Mouse (Mus musculus) embryonic facial prominence, embryonic 11.5 days (tissue): ENCODE results near the gene Lamtor4. TPM values are rescaled to one million over a fixed set of nuclear protein-coding genes. Genes with fewer than 3 reads are reported as not detected.
"Not testable (repeated sequence)": the region's sequence is repeated elsewhere in the genome, so short reads cannot be mapped to it uniquely, and the experiment has no call there.

Experiments
- ATAC-seq: fragments of 200-750 bp; cut with Nextera tagmentation; replicated peaks from 2 replicates; pipeline ENCODE4 v1.8.0; 2017; ENCODE audit warnings: low read depth; ENCODE audit not compliant: insufficient number of reproducible peaks, low FRiP score, low TSS enrichment
- DNase-seq: peaks from one replicate; pipeline ENCODE4 v3.0.0-alpha.2; 2015; ENCODE audit warnings: low spot score
- H3K27ac ChIP-seq: fragments of 300-500 bp; sonication (generic); replicated peaks from 2 replicates; pipeline ENCODE4 v1.5.1; 2014; ENCODE audit warnings: mild to moderate bottlenecking, low read depth, low read length, control low read depth
- H3K27me3 ChIP-seq: fragments of 300-500 bp; sonication (generic); 2 replicates; pipeline ENCODE4 v1.6.1; 2014; ENCODE audit warnings: mild to moderate bottlenecking, low read length, moderate library complexity, mixed read lengths; ENCODE audit not compliant: control insufficient read depth, insufficient read depth
- H3K36me3 ChIP-seq: fragments of 300-500 bp; sonication (generic); replicated peaks from 2 replicates; pipeline ENCODE4 v1.6.1; 2014; ENCODE audit warnings: low read depth, mild to moderate bottlenecking, low read length, moderate library complexity, mixed read lengths; ENCODE audit not compliant: control insufficient read depth, insufficient read depth
- H3K4me1 ChIP-seq: fragments of 300-500 bp; sonication (generic); 2 replicates; pipeline ENCODE4 v1.6.1; 2014; ENCODE audit warnings: low read length, mixed read lengths; ENCODE audit not compliant: control insufficient read depth, insufficient read depth
- H3K4me2 ChIP-seq: fragments of 300-500 bp; sonication (generic); 2 replicates; pipeline ENCODE4 v1.6.1; 2014; ENCODE audit warnings: low read depth, mild to moderate bottlenecking, control low read depth, low read length, moderate library complexity
- H3K4me3 ChIP-seq: fragments of 300-500 bp; sonication (generic); 2 replicates; pipeline ENCODE4 v1.5.1; 2014; ENCODE audit warnings: low read depth, low read length, control low read depth
- H3K9ac ChIP-seq: fragments of 300-500 bp; sonication (generic); replicated peaks from 2 replicates; pipeline ENCODE4 v1.6.1; 2014; ENCODE audit warnings: mild to moderate bottlenecking, control low read depth, low read length
- H3K9me3 ChIP-seq: fragments of 300-500 bp; sonication (generic); replicated peaks from 2 replicates; pipeline ENCODE4 v1.6.1; 2016; ENCODE audit warnings: mild to moderate bottlenecking, low read length, inconsistent platforms, mixed read lengths; ENCODE audit not compliant: control insufficient read depth
- WGBS: fragments of 180-500 bp; shearing (Covaris S2); extraction: QIAGEN DNeasy Blood & Tissue Kit; methylation state at CpG from one replicate; pipeline ENCODE4 v1.1.7; 2014; 5-methylcytosine and 5-hydroxymethylcytosine counted together
- polyA plus RNA-seq: library from polyadenylated mRNA; unstranded; fragments of >200 nt; fragmentation: Nextera tagmentation; extraction: Ambion mirVana; gene quantifications from 2 replicates; pipeline ENCODE4 v1.2.1, GENCODE M21; 2014

Gene Lamtor4
- polyA plus RNA-seq, result 36.8 and 42.9 TPM in 2 replicates

DNA sequence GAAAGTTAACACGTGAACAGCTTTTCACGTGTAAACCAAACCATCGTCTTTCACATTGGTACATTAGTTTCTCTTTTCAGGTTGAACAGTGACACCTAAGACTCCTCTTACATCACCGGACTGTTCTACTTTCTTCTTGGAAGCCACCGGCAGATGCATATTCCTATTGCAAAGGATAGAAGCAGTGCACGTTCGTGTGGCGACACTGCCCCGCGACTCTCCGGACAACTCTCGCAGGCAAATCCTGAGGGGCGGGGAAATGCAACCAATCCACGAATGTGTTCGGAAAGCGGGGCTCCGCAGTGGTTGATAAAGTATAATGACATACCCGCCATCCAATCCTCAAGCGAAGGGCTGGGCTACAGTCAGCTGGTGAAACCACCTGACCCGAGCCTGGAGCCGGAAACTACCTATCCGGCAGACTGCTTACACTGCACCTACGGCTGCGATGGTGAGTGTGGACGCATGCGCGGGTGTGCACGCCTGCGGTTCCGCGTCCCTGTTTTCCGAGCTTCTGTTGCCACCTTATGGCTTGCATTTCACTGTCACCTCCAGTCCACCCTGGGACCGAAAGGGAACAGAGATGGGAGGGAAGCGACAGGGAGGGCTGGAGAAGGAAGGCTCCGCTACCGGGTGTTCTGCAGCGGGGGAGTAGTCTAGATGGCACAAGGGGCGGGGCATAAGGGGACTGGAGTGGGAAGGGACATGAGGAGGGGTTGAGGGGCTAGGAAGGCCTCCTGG is at the start of gene Lamtor4:
Gene Lamtor4, plus strand, starts transcription at position 130 of the 741 bp plus-strand sequence.
- no peaks in the 10 kb centered on the region for H3K9me3 ChIP-seq
- under 1% methylated on average over 38 of the region's 38 CpGs for WGBS

DNA sequence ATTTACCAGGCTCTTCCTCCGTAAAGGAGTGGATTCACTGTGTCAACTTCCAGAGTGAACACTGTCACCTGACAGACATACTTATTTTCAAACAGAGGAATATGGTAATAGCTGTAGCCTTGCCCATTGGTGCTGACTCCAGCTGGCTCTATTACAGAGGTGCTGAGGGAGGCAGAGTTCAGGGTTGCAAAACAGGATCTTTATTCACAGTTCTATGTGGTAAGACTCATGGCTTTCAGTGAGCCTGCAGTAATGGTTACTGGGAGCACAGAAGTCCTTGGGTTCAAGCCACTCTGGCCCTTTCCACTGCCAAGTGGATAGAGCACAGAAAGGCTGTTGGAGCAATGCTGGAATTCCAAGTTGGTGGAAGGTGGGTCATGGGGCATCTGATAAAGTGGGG is 48.0 kb upstream of the Lamtor4 start:
- Histone ChIP-seq H3K27ac (no peak overlapping the region), H3K4me1 (no peaks in the 10 kb centered on the region), H3K9ac (no peak overlapping the region), H3K4me3 (no peak overlapping the region), H3K4me2 (no peak overlapping the region), H3K9me3 (no peaks in the 10 kb centered on the region), H3K36me3 (no peaks in the 10 kb centered on the region), H3K27me3 (no peaks in the 10 kb centered on the region)
- DNase-seq (no peak), ATAC-seq (no peak)
- 82% methylated on average over 1 of the region's 1 CpGs for WGBS

More for the DNA sequence above, at the start of gene Lamtor4:
- Histone ChIP-seq H3K4me3 (peak within 1 kb of the TSS; percentile 64), H3K27me3 (no peaks in the 10 kb centered on the region), H3K4me1 (no peaks in the 10 kb centered on the region), H3K27ac (no peak within 1 kb of the TSS), H3K9ac (peak within 1 kb of the TSS; percentile 55), H3K36me3 (peaks cover 4% of the 10 kb centered on the region), H3K4me2 (peak within 1 kb of the TSS; percentile 72)
- DNase-seq, result peak; percentile 96
- ATAC-seq, result peak; percentile 100

DNA sequence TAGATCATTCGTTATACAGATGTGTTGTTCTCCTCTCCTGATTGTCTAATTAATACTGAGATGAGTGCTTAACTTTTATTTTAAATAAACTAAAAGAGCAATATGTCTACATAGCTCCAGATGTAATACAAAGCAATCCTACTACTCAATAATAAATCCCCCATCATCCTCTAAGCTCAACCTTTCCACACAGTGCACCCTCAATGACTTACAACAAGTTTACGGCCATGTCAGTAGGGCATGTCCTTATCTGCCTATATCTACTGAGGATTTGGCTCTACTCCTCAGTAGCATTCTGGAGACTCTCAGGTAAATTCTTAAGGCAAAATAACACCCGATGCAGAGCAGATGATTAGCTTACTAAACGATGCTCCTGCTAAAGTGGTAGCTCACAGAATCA is 47.4 kb upstream of the Lamtor4 start:
- no peaks in the 10 kb centered on the region for H3K36me3 ChIP-seq
- no peaks in the 10 kb centered on the region for H3K4me1 ChIP-seq
- no peaks in the 10 kb centered on the region for H3K27me3 ChIP-seq
- H3K4me3 ChIP-seq, result no peak overlapping the region
- WGBS, result 85% methylated on average over 4 of the region's 4 CpGs
- no peaks in the 10 kb centered on the region for H3K9me3 ChIP-seq
- no peak overlapping the region for H3K9ac ChIP-seq
- H3K27ac ChIP-seq, result no peak overlapping the region
- H3K4me2 ChIP-seq, result no peak overlapping the region
- ATAC-seq (no peak), DNase-seq (no peak)

DNA sequence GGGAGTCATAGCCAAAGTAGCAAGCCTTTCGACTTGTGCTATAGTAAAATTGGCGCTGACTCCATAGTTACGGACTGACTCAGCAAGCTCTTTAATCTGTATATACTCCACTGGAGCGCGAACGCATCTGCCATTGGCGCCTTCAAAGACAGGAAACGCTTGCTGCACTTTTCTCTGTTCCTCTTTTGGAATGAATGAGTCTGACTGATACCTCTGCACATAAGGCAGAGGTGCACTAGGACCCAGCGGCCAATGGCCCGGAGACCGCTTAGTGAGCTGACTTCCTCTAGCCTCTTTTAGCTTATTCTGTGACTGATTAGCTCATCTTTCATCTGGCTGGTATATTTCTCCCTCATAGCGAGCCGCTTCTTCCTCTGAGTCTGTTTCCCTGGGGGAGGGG is 38.6 kb upstream of the Lamtor4 start:
- 93% methylated on average over 13 of the region's 13 CpGs for WGBS
- H3K9ac ChIP-seq, H3K4me2 ChIP-seq, H3K4me3 ChIP-seq, H3K27me3 ChIP-seq, ATAC-seq, H3K9me3 ChIP-seq, H3K4me1 ChIP-seq, H3K36me3 ChIP-seq, DNase-seq, H3K27ac ChIP-seq: not testable (repeated sequence)

DNA sequence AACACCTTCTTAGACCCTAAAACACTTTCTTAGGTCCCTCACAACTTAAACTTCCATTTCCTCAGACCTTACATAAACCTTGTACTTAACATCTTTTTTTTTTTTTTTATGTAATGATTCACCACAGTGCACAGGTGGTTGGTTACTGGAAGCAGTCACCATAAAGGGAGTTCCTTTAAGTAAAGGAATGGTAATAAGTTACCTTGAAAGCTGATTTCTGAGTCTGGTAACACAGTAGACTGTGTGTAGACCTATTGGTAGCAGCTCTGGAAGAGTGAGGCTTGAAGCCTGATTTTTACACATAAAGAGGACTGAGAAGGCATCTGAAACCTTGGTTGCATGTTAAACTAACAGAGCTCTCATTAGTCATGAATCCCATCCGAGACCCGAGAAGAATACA is 35.4 kb upstream of the Lamtor4 start:
- no peak for ATAC-seq
- H3K4me3 ChIP-seq, result no peak overlapping the region
- no peaks in the 10 kb centered on the region for H3K36me3 ChIP-seq
- H3K4me1 ChIP-seq, result no peaks in the 10 kb centered on the region
- no peak overlapping the region for H3K9ac ChIP-seq
- no peaks in the 10 kb centered on the region for H3K9me3 ChIP-seq
- no peaks in the 10 kb centered on the region for H3K27me3 ChIP-seq
- DNase-seq, result no peak
- 68% methylated on average over 2 of the region's 2 CpGs for WGBS
- H3K27ac ChIP-seq, result no peak overlapping the region
- no peak overlapping the region for H3K4me2 ChIP-seq

DNA sequence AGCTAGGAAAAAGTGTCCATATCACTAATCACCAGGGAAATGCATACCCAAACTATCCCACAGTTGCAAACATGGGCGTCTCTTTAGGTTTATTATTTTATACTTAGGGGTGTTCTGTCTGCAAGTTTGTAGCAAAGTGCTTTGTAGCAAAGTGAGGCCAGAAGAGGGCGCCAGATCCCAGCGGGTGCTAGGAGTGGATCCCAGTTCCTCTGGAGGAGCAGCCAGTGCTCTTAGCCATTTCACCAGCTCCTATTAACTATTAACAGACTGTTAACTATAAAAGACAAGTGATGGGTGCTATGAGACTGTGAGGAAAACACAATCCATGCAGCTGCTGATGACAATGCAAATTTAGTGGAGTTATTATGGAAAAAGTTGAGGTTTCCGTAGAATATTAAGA is 33.2 kb upstream of the Lamtor4 start:
- Histone ChIP-seq H3K9ac (no peak overlapping the region), H3K27ac (no peak overlapping the region), H3K27me3 (no peaks in the 10 kb centered on the region), H3K4me3 (no peak overlapping the region), H3K4me2 (no peak overlapping the region), H3K9me3 (no peaks in the 10 kb centered on the region), H3K4me1 (no peaks in the 10 kb centered on the region), H3K36me3 (no peaks in the 10 kb centered on the region)
- 23% methylated on average over 4 of the region's 4 CpGs for WGBS
- no peak for ATAC-seq
- peak; percentile 76 for DNase-seq

DNA sequence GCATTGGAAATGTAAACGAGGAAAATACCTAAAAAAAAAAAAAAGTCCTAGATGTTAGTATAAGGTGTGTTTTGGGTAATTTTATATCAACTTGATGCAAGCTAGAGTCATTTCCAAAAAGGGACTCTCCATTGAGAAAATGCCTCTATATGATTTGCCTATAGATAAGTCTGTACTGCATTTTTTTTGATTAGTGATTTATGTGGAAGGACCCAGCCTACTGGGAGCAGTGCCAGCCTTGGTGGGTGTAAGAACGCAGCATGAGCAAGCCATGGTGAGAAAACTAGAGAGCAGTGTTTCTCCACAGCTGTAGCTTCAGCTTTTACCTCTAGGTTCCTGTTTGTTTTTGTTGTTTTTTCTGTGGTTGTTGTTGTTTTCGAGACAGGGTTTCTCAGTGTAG is 32.0 kb upstream of the Lamtor4 start:
- H3K27me3 ChIP-seq, result no peaks in the 10 kb centered on the region
- no peak overlapping the region for H3K4me3 ChIP-seq
- no peaks in the 10 kb centered on the region for H3K4me1 ChIP-seq
- no peaks in the 10 kb centered on the region for H3K9me3 ChIP-seq
- ATAC-seq (no peak), DNase-seq (no peak)
- no peaks in the 10 kb centered on the region for H3K36me3 ChIP-seq
- 60% methylated on average over 3 of the region's 3 CpGs for WGBS
- no peak overlapping the region for H3K9ac ChIP-seq
- no peak overlapping the region for H3K27ac ChIP-seq
- H3K4me2 ChIP-seq, result no peak overlapping the region

DNA sequence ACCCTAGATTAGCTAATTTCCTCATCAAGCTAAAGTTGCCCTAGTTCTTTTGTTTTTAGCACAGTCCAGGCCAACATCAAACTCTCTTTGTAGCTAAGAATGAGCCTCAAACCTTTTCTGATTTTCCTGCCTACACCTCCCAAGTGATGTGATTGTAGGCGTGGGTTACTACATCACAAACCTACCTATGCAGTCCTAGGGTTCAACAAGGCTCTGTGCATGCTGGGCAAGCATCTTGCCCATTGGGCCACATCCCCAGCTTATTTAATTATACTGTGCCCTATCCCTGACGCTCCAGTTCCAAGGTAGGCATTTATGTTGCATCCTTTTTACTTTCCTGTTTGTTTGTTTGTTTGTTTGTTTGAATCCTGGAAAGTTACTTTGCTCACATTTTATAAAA is 29.6 kb upstream of the Lamtor4 start, which contains the start of gene Nxpe5:
Gene Nxpe5, plus strand, starts transcription at position 199 of the 400 bp plus-strand sequence.
- H3K9me3 ChIP-seq, result no peaks in the 10 kb centered on the region
- no peak for DNase-seq
- H3K27me3 ChIP-seq, result no peaks in the 10 kb centered on the region
- no peak for ATAC-seq
- WGBS, result 59% methylated on average over 2 of the region's 2 CpGs
- H3K36me3 ChIP-seq, result no peaks in the 10 kb centered on the region
- H3K4me3 ChIP-seq, result no peak within 1 kb of the TSS
- H3K4me1 ChIP-seq, result no peaks in the 10 kb centered on the region
- H3K4me2 ChIP-seq, result no peak within 1 kb of the TSS
- no peak within 1 kb of the TSS for H3K9ac ChIP-seq
- H3K27ac ChIP-seq, result no peak within 1 kb of the TSS
